Comparison of ENCODE assay signal across 9 mouse cellular contexts in the genomic region with DNA sequence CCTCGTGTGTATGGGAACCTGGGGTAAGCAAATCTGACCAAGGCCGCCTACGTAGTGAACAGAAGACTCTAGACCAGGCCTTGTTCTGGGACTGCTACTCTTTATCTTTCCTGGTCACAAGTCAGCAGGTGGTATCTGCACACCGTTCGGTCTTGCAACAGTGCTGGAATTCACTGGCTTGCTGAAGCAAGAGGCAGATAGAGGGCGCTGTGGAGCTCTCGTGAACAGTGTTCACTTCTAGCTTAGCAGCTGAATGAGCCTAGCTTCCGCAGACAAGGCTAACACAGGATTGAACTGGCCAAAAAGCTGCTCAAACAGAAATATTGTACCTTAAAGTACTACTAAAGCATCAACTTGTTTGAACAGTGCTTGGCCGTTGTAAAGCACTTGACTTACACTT.
DNase-seq lines count a peak whose midpoint lies in the region; ATAC-seq and TF ChIP-seq lines count a peak whose summit lies in the region.
"Had no signal": no experiment of that assay in that cellular context is flagged by ENCODE, and none has a peak within 500 bp of the region (broad histone marks: within the 10 kb centered on the region; RNA-seq: fewer than 3 reads in every experiment).

No protein-coding gene starts in this region.

- H3K4me1 ChIP-seq in ES-E14 (ENCODE audit: control insufficient read depth in 2 of 2, insufficient read depth in 2 of 2, low read length in 2 of 2, poor library complexity in 1 of 2), result peaks cover 7 to 20% of the 10 kb centered on the region in 2 experiments; a peak in 3 of 4 replicates
- H3K4me1 ChIP-seq in forebrain, embryonic 13.5 days, result peaks cover 23% of the 10 kb centered on the region
- no peaks in the 10 kb centered on the region for H3K4me1 ChIP-seq in lung, postnatal 0 days (ENCODE audit: insufficient read depth, low read depth, low read length)

- H3K4me3 ChIP-seq in ES-E14 (ENCODE audit: insufficient read depth in 1 of 2, low read depth in 1 of 2, low read length in 2 of 2, poor library complexity in 1 of 2, severe bottlenecking in 1 of 2), result no peak overlapping the region
- H3K4me3 ChIP-seq in forebrain, embryonic 13.5 days, result no peak overlapping the region
- no peak overlapping the region for H3K4me3 ChIP-seq in layer of hippocampus, adult 2 months
- no peak overlapping the region for H3K4me3 ChIP-seq in lung, postnatal 0 days (ENCODE audit: low read depth, low read length)
- H3K4me3 ChIP-seq: heart, embryonic 13.5 days had no signal

- no peak overlapping the region for H3K9ac ChIP-seq in ES-E14 (ENCODE audit: insufficient read depth, low read depth, low read length, poor library complexity, severe bottlenecking)
- no peak overlapping the region for H3K9ac ChIP-seq in forebrain, embryonic 13.5 days
- H3K9ac ChIP-seq in lung, postnatal 0 days (replicated peaks; ENCODE audit: low read depth), result no peak overlapping the region
- H3K9ac ChIP-seq: heart, embryonic 13.5 days had no signal

- 17% methylated on average over 9 of the region's 9 CpGs for WGBS in forebrain, embryonic 13.5 days
- WGBS in lung, postnatal 0 days, result 31% methylated on average over 9 of the region's 9 CpGs

- no peak for TF ChIP-seq EP300 in lung, postnatal 0 days (IDR thresholded peaks at IDR 0.05)

- no peak overlapping the region for H3K27ac ChIP-seq in ES-E14 (ENCODE audit: insufficient read depth, low read depth, low read length, poor library complexity, severe bottlenecking)
- no peak overlapping the region for H3K27ac ChIP-seq in forebrain, embryonic 13.5 days
- H3K27ac ChIP-seq in layer of hippocampus, adult 2 months, result no peak overlapping the region
- H3K27ac ChIP-seq in lung, postnatal 0 days (ENCODE audit: low read length), result no peak overlapping the region
- H3K27ac ChIP-seq: heart, embryonic 13.5 days had no signal

- H3K4me2 ChIP-seq in forebrain, embryonic 13.5 days, result no peak overlapping the region
- no peak overlapping the region for H3K4me2 ChIP-seq in lung, postnatal 0 days (replicated peaks; ENCODE audit: low read depth, low read length)
- H3K4me2 ChIP-seq: heart, embryonic 13.5 days had no signal

- no peaks in the 10 kb centered on the region for H3K36me3 ChIP-seq in ES-E14 (ENCODE audit: control insufficient read depth, insufficient read depth, low read length, poor library complexity, severe bottlenecking)
- no peaks in the 10 kb centered on the region for H3K36me3 ChIP-seq in forebrain, embryonic 13.5 days (ENCODE audit: poor library complexity, severe bottlenecking)
- H3K36me3 ChIP-seq in lung, postnatal 0 days (ENCODE audit: insufficient read depth, low read length), result no peaks in the 10 kb centered on the region
- H3K36me3 ChIP-seq: heart, embryonic 13.5 days had no signal

- H3K9me3 ChIP-seq in ES-E14 (ENCODE audit: control insufficient read depth, insufficient read depth, low read depth, low read length), result no peaks in the 10 kb centered on the region
- H3K9me3 ChIP-seq in forebrain, embryonic 13.5 days (replicated peaks), result no peaks in the 10 kb centered on the region
- H3K9me3 ChIP-seq in lung, postnatal 0 days (ENCODE audit: low read length), result no peaks in the 10 kb centered on the region
- H3K9me3 ChIP-seq: heart, embryonic 13.5 days had no signal

- peak; percentile 89 for DNase-seq in ES-E14 (ENCODE audit: low read depth, low spot score)
- peak; percentile 88 for DNase-seq in brain, adult 2 months (ENCODE audit: low read depth, low spot score)
- DNase-seq in heart, postnatal 25 days (ENCODE audit: low spot score), result peak; percentile 24
- DNase-seq in layer of hippocampus, adult 2 months (ENCODE audit: low spot score in 2 of 2), result peak; percentile 58 to 78
- DNase-seq in lung, postnatal 0 days (ENCODE audit: low spot score), result peak; percentile 89
- DNase-seq in retina, postnatal 7 days (ENCODE audit: low read depth, low spot score), result peak; percentile 72
- peak; percentile 44 to 51 for DNase-seq in urinary bladder, adult 18-20 months (ENCODE audit: low spot score in 2 of 2)

- peak; percentile 90 for TF ChIP-seq CTCF in layer of hippocampus, adult 2 months (conservative IDR thresholded peaks at IDR 0.05)
- TF ChIP-seq CTCF in lung, postnatal 0 days (IDR thresholded peaks at IDR 0.05), result peak; percentile 94

- ATAC-seq in forebrain, embryonic 13.5 days, result peak; percentile 43; the same call in 1 of the 2 replicates
- ATAC-seq in lung, postnatal 0 days, result peak; percentile 73

- intact Hi-C loops in heart, postnatal 25 days (cut with DNase I), result loop anchor here (2.0 kb wide), 1 partner anchor 331 kb away; no protein-coding TSS in a partner anchor

- H3K27me3 ChIP-seq in forebrain, embryonic 13.5 days, result peaks cover 50% of the 10 kb centered on the region
- no peaks in the 10 kb centered on the region for H3K27me3 ChIP-seq in lung, postnatal 0 days (replicated peaks; ENCODE audit: insufficient read depth, low read length)
- H3K27me3 ChIP-seq: heart, embryonic 13.5 days had no signal

- in situ Hi-C loops in ES-E14 (cut with MboI; ENCODE audit: low sequenced_read_pairs in 2 of 2, unreplicated experiment in 2 of 2), result no loop called here

TF ChIP-seq in ES-E14, 5 proteins besides CTCF, POLR2A, EP300 and RAD21:
- TF ChIP-seq ZC3H11A (IDR thresholded peaks at IDR 0.05; ENCODE audit: borderline replicate concordance, low read depth, low read length) (peak; percentile 52; the same call in 1 of the 2 replicates), HCFC1 (IDR thresholded peaks at IDR 0.05; ENCODE audit: borderline replicate concordance, insufficient read depth, low read length) (no peak)

Comparison
In these comparisons a context has a peak if more than half of its experiments do, and no peak if none do; other contexts are left out.
1. DNase-seq: peak in every context shown above with its lines; median percentile 89 in ES-E14; 89 in lung, postnatal 0 days; 88 in brain, adult 2 months; 72 in retina, postnatal 7 days; 68 in layer of hippocampus, adult 2 months; 48 in urinary bladder, adult 18-20 months; 24 in heart, postnatal 25 days.